Mouse (Mus musculus): ENCODE data around the gene Rhbdl1. TPM values are rescaled to one million over a fixed set of nuclear protein-coding genes. Genes with fewer than 3 reads are reported as not detected.

Rhbdl1 gene
- total RNA-seq (2014; rRNA removed) (0.40 and 0.74 TPM in 2 replicates), polyA plus RNA-seq (2012; rRNA removed) (3.8 and 5.5 TPM in 2 replicates)

DNA sequence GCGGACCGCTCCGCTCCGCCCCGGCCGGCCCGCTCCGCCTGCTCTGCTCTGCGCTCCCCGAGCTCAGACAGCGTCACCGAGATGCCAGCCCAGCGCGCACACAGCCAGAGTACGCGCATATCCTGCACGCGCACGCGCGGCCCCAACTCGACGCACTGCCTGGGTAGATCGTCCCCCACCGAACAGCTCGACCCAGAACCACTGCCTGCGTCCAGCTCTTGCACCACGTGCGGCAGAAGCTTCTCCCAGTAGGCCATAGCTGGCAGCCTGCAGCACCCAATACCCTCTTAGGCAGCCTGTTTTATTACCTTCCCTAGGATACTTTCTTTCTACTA is at the start of gene Rhbdl1:
Rhbdl1 (minus strand) TSS at position 220 of the 335 bp plus-strand sequence.
- no peaks in the 10 kb centered on the region for H3K27me3 ChIP-seq (ENCODE audit: control insufficient read depth, insufficient read depth, low read length)
- 0 out of 2 replicates have a peak, but pooled peaks cover 2% of the 10 kb centered on the region for H3K36me3 ChIP-seq (ENCODE audit: control insufficient read depth, insufficient read depth, low read length)
- H3K4me3 ChIP-seq (ENCODE audit: insufficient read depth, low read depth, low read length): peak within 1 kb of the TSS; percentile 40; the same call in 1 of the 2 replicates
- peak within 1 kb of the TSS; percentile 33 for H3K27ac ChIP-seq (replicated peaks; ENCODE audit: insufficient read depth, low read depth, low read length)
- whole genome bisulfite sequencing: 19% methylated on average over 29 of the region's 29 CpGs
- H3K79me2 ChIP-seq (ENCODE audit: control insufficient read depth, insufficient read depth, low read length): peaks cover 12% of the 10 kb centered on the region
- H3K9ac ChIP-seq (ENCODE audit: low read depth, low read length): peak within 1 kb of the TSS; percentile 61
- TF ChIP-seq POLR2A (IDR thresholded peaks at IDR 0.05; ENCODE audit: extremely low read depth, insufficient read depth, low read length): 0 out of 2 replicates have a peak, but pooled peaks have one; percentile 24
- no peak for TF ChIP-seq CTCF (IDR thresholded peaks at IDR 0.05; ENCODE audit: low read depth, low read length)
- H3K4me1 ChIP-seq (ENCODE audit: control insufficient read depth, insufficient read depth, low read length): peaks cover 50% of the 10 kb centered on the region
- peak; percentile 53 for DNase-seq (ENCODE audit: extremely low read depth, low read depth, low spot score)

DNA sequence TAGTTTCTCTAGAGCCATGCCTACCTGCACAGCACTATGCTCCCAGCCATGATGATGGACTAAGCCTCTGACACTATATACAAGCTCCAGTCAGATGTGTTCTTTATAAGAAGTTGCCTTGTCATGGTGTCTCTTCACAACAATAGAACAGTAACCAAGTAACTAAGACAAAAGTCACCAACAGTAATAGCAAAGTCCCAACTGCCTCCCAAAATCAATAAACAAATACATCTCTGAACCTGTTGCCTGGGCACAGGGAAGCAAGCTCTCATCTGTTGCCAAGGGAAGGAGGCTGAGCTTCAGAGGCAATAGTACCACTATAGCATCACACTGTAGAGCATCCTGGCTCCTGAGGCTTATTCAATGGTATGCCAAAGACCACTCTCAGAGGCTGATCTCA is 49.7 kb upstream of the Rhbdl1 start:
- peaks cover 9% of the 10 kb centered on the region for H3K4me1 ChIP-seq (ENCODE audit: control insufficient read depth, insufficient read depth, low read length)
- TF ChIP-seq POLR2A (IDR thresholded peaks at IDR 0.05; ENCODE audit: extremely low read depth, insufficient read depth, low read length) (no peak), CTCF (IDR thresholded peaks at IDR 0.05; ENCODE audit: low read depth, low read length) (no peak)
- peaks cover 5% of the 10 kb centered on the region; the same call in 1 of the 2 replicates for H3K79me2 ChIP-seq (ENCODE audit: control insufficient read depth, insufficient read depth, low read length)
- H3K27me3 ChIP-seq (ENCODE audit: control insufficient read depth, insufficient read depth, low read length): no peaks in the 10 kb centered on the region
- H3K9ac ChIP-seq (ENCODE audit: low read depth, low read length): peak overlapping the region; percentile 41; the same call in 1 of the 2 replicates
- H3K4me3 ChIP-seq (ENCODE audit: insufficient read depth, low read depth, low read length): no peak overlapping the region
- peak; percentile 93 for DNase-seq (ENCODE audit: extremely low read depth, low read depth, low spot score)
- H3K27ac ChIP-seq (replicated peaks; ENCODE audit: insufficient read depth, low read depth, low read length): peak overlapping the region; percentile 94
- H3K36me3 ChIP-seq (ENCODE audit: control insufficient read depth, insufficient read depth, low read length): peaks cover 13% of the 10 kb centered on the region; the same call in 1 of the 2 replicates

DNA sequence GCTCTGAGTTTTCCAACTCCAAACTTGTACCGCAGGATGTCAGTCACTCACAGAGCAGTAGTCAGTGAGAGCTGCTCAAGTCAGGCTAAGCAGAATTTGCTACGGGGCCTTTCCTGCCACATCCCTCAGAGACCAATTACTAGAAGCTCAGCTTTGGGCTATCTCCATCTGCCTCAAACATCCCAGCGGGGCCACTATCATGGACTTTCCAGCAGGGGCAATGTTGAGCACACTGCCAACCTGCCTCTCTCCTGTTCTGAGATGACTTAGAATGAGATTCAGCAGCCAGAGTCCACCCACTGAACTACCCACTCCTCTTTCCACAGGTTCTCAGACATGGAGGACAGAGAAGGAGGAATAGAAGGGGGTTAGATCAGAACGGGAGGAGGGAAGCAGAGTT is 48.5 kb upstream of the Rhbdl1 start:
- DNase-seq (ENCODE audit: extremely low read depth, low read depth, low spot score): no peak
- Histone ChIP-seq H3K4me3 (ENCODE audit: insufficient read depth, low read depth, low read length) (no peak overlapping the region), H3K36me3 (ENCODE audit: control insufficient read depth, insufficient read depth, low read length) (peaks cover 13% of the 10 kb centered on the region; the same call in 1 of the 2 replicates), H3K27me3 (ENCODE audit: control insufficient read depth, insufficient read depth, low read length) (no peaks in the 10 kb centered on the region), H3K27ac (replicated peaks; ENCODE audit: insufficient read depth, low read depth, low read length) (peak overlapping the region; percentile 94), H3K9ac (ENCODE audit: low read depth, low read length) (no peak overlapping the region), H3K4me1 (ENCODE audit: control insufficient read depth, insufficient read depth, low read length) (peaks cover 18% of the 10 kb centered on the region), H3K79me2 (ENCODE audit: control insufficient read depth, insufficient read depth, low read length) (peaks cover 2% of the 10 kb centered on the region; the same call in 1 of the 2 replicates)
- 69% methylated on average over 4 of the region's 4 CpGs for WGBS
- TF ChIP-seq POLR2A (IDR thresholded peaks at IDR 0.05; ENCODE audit: extremely low read depth, insufficient read depth, low read length) (no peak), CTCF (IDR thresholded peaks at IDR 0.05; ENCODE audit: low read depth, low read length) (peak; percentile 54)

DNA sequence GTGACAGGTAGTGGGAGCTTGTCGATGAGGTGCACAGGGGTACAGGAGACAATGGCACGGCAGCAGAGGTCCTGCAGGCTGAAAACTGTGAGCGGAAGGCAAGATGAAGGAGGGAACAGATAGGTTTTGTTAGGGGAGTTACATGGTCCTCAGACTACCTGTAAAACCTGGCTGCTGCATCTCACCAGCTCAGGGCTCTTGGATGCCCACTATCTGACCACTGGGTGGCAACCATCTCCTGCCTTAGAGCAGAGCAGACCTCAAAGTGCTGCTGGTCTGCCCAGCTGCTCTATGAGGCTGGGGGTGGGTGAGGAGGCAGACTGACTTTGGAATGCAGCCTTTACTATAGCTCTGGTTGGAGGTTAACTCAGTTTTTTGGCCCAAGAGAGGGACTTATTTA is 46.7 kb upstream of the Rhbdl1 start:
- WGBS: 94% methylated on average over 3 of the region's 3 CpGs
- peaks cover 25% of the 10 kb centered on the region for H3K4me1 ChIP-seq (ENCODE audit: control insufficient read depth, insufficient read depth, low read length)
- TF ChIP-seq CTCF (IDR thresholded peaks at IDR 0.05; ENCODE audit: low read depth, low read length) (peak; percentile 31; the same call in 1 of the 2 replicates), POLR2A (IDR thresholded peaks at IDR 0.05; ENCODE audit: extremely low read depth, insufficient read depth, low read length) (no peak)
- no peak for DNase-seq (ENCODE audit: extremely low read depth, low read depth, low spot score)
- H3K27ac ChIP-seq (replicated peaks; ENCODE audit: insufficient read depth, low read depth, low read length): no peak overlapping the region
- H3K27me3 ChIP-seq (ENCODE audit: control insufficient read depth, insufficient read depth, low read length): no peaks in the 10 kb centered on the region
- 0 out of 2 replicates have a peak, but pooled peaks cover 2% of the 10 kb centered on the region for H3K79me2 ChIP-seq (ENCODE audit: control insufficient read depth, insufficient read depth, low read length)
- no peak overlapping the region for H3K4me3 ChIP-seq (ENCODE audit: insufficient read depth, low read depth, low read length)
- no peak overlapping the region for H3K9ac ChIP-seq (ENCODE audit: low read depth, low read length)
- H3K36me3 ChIP-seq (ENCODE audit: control insufficient read depth, insufficient read depth, low read length): peaks cover 7% of the 10 kb centered on the region; the same call in 1 of the 2 replicates

DNA sequence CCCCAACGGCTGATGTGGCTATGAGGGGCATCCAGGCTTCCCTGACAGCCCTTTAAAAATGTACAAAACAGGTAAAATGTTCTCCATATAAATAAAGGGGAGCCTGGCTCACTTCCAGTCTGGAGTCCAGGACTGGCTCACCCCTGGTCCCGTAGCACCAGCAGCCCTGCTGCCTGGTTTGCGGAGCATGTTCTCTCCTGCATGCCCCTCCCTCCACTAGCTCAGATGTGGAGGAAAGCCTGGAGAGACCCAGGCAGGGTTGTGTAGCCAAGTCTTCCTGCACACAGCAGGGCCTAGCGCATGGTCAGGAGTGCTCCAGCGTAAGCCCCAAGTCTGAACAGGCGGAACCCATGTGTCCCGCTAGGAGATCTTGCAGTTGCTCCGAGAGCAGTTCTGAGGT is 46.2 kb upstream of the Rhbdl1 start:
- DNase-seq (ENCODE audit: extremely low read depth, low read depth, low spot score): no peak
- Histone ChIP-seq H3K79me2 (ENCODE audit: control insufficient read depth, insufficient read depth, low read length) (0 out of 2 replicates have a peak, but pooled peaks cover 2% of the 10 kb centered on the region), H3K27me3 (ENCODE audit: control insufficient read depth, insufficient read depth, low read length) (no peaks in the 10 kb centered on the region), H3K27ac (replicated peaks; ENCODE audit: insufficient read depth, low read depth, low read length) (no peak overlapping the region), H3K4me1 (ENCODE audit: control insufficient read depth, insufficient read depth, low read length) (peaks cover 28% of the 10 kb centered on the region), H3K36me3 (ENCODE audit: control insufficient read depth, insufficient read depth, low read length) (peaks cover 4% of the 10 kb centered on the region; the same call in 1 of the 2 replicates), H3K4me3 (ENCODE audit: insufficient read depth, low read depth, low read length) (no peak overlapping the region), H3K9ac (ENCODE audit: low read depth, low read length) (no peak overlapping the region)
- WGBS: 90% methylated on average over 8 of the region's 8 CpGs
- TF ChIP-seq POLR2A (IDR thresholded peaks at IDR 0.05; ENCODE audit: extremely low read depth, insufficient read depth, low read length): no peak
- no peak for TF ChIP-seq CTCF (IDR thresholded peaks at IDR 0.05; ENCODE audit: low read depth, low read length)

DNA sequence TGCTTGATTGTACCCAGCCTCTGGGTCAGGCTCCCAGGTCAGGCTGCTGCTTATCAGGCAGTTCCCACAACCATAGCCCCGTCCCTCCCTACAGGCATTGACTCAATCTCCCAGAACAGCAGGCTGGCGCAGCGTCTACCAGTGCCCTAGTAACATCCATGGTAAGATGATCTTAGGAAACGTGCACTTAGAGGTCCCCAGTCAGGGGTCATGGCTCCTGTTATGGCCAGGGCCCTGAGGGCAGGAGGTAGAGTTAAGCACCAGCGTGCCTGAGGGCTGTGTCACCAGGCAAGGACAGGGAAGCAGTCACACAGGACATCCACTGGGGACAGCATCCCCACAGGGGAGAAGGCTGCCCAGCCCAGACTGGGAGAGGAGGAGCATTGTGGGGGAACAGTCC is 45.2 kb upstream of the Rhbdl1 start:
- Histone ChIP-seq H3K4me1 (ENCODE audit: control insufficient read depth, insufficient read depth, low read length) (peaks cover 26% of the 10 kb centered on the region), H3K27me3 (ENCODE audit: control insufficient read depth, insufficient read depth, low read length) (no peaks in the 10 kb centered on the region), H3K79me2 (ENCODE audit: control insufficient read depth, insufficient read depth, low read length) (peaks cover 2% of the 10 kb centered on the region; the same call in 1 of the 2 replicates), H3K9ac (ENCODE audit: low read depth, low read length) (no peak overlapping the region), H3K27ac (replicated peaks; ENCODE audit: insufficient read depth, low read depth, low read length) (no peak overlapping the region), H3K36me3 (ENCODE audit: control insufficient read depth, insufficient read depth, low read length) (peaks cover 4% of the 10 kb centered on the region; the same call in 1 of the 2 replicates), H3K4me3 (ENCODE audit: insufficient read depth, low read depth, low read length) (no peak overlapping the region)
- no peak for DNase-seq (ENCODE audit: extremely low read depth, low read depth, low spot score)
- WGBS: 61% methylated on average over 5 of the region's 5 CpGs
- 0 out of 2 replicates have a peak, but pooled peaks have one; percentile 22 for TF ChIP-seq CTCF (IDR thresholded peaks at IDR 0.05; ENCODE audit: low read depth, low read length)
- no peak for TF ChIP-seq POLR2A (IDR thresholded peaks at IDR 0.05; ENCODE audit: extremely low read depth, insufficient read depth, low read length)

All from liver, adult 2 months (tissue).